Mouse (Mus musculus): ENCODE data around the gene Cldnd1. TPM values are rescaled to one million over a fixed set of nuclear protein-coding genes. Genes with fewer than 3 reads are reported as not detected.

The Cldnd1 gene
- 144 and 152 TPM in 2 replicates for polyA plus RNA-seq (2015; fragmentation: Nextera tagmentation; extraction: Ambion mirVana)

DNA sequence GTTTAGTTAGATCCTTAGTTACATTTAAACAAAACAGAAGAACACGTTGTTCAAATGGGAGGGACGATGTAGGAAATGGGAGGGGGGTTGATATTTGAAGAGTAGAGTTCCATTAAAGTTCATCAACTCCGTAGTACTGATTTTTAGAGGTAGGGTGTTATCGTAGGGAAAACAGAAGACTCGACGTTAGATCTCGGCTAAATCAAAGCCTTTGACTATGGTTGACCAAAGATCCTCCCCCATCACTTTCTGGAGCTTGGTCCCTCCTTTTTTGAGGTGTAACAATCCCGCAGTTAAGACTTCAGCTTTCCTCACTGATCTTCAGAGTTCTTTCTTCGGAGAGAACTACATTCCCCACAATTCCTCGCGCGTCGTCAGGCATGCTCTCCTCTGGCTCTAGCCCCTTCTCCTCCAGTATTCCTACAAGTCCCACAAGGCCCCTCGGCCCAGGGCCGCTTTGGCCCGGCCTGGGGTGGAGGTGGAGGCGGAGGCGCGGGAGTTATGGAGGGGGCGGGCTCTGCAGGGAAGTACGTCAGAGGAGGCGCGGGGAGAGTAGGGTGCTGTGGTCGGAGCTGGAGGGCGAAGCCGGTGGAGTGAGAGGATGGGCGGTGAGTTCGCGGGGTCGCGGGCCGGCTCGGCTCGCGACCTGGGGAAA lies at the start of gene Cldnd1:
Gene Cldnd1, plus strand, starts transcription at position 434 of the 655 bp plus-strand sequence.
- H3K9ac ChIP-seq (ENCODE audit: low read depth, low read length), result peak within 1 kb of the TSS; percentile 87
- ATAC-seq, result peak; percentile 100
- H3K27ac ChIP-seq (ENCODE audit: low read length), result peak within 1 kb of the TSS; percentile 87
- H3K36me3 ChIP-seq (ENCODE audit: control insufficient read depth, insufficient read depth, low read length), result peaks cover 18% of the 10 kb centered on the region
- H3K4me1 ChIP-seq (ENCODE audit: control insufficient read depth, insufficient read depth, low read length), result peaks cover 7% of the 10 kb centered on the region
- H3K4me2 ChIP-seq (ENCODE audit: low read length), result peak within 1 kb of the TSS; percentile 69
- peak within 1 kb of the TSS; percentile 85 for H3K4me3 ChIP-seq (ENCODE audit: low read depth, low read length)
- no peaks in the 10 kb centered on the region for H3K27me3 ChIP-seq (ENCODE audit: control insufficient read depth, insufficient read depth, low read depth, low read length)
- 2% methylated on average over 34 of the region's 35 CpGs for WGBS
- no peaks in the 10 kb centered on the region for H3K9me3 ChIP-seq (replicated peaks; ENCODE audit: control insufficient read depth, low read length, poor library complexity, severe bottlenecking)

DNA sequence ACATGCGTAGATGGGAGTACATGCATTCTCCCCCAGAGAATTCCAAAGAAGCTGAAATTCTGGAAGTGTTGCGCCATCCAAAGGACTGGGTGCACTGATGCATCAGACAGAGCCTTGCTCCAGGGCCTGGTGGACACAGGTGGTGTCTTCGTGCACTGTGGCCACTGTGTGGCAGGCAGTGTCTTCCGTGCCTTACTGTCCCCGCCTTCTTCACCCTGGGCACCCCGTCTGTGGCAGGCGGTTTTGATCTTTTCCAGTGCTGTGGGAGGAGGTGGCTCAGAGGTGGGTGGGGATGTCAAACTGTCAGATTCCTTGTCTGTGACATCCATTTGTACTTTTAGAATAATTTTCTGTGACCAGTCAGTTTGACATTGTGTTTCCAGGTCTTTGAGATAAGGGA lies 49.0 kb upstream of the Cldnd1 start:
- no peaks in the 10 kb centered on the region for H3K4me1 ChIP-seq (ENCODE audit: control insufficient read depth, insufficient read depth, low read length)
- no peaks in the 10 kb centered on the region for H3K27me3 ChIP-seq (ENCODE audit: control insufficient read depth, insufficient read depth, low read depth, low read length)
- peaks cover 20% of the 10 kb centered on the region for H3K36me3 ChIP-seq (ENCODE audit: control insufficient read depth, insufficient read depth, low read length)
- H3K9me3 ChIP-seq (replicated peaks; ENCODE audit: control insufficient read depth, low read length, poor library complexity, severe bottlenecking), result no peaks in the 10 kb centered on the region
- H3K9ac ChIP-seq (ENCODE audit: low read depth, low read length), result no peak overlapping the region
- no peak overlapping the region for H3K27ac ChIP-seq (ENCODE audit: low read length)
- ATAC-seq, result no peak
- WGBS, result 85% methylated on average over 7 of the region's 7 CpGs
- no peak overlapping the region for H3K4me3 ChIP-seq (ENCODE audit: low read depth, low read length)
- H3K4me2 ChIP-seq (ENCODE audit: low read length), result no peak overlapping the region

DNA sequence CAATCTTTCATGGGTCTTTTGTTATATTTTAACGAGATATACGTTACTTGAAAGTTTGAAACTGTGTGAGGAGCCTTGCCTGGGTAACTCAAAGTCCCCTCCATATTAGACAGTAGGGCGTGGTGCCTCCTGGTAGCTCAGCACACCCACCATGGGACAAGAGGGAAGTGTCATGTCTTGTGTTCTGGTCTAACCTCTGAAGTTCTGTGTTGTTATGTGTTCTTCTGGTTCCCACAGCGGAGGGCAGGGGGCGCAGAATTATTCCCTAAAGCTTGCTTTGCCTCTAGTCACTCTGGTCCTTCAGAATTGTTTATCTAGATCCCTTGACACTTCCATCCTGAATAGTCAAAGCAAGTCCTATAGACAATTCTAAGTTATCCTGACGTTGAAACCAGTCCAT lies 45.7 kb upstream of the Cldnd1 start:
- peaks cover 2% of the 10 kb centered on the region; the same call in 1 of the 2 replicates for H3K36me3 ChIP-seq (ENCODE audit: control insufficient read depth, insufficient read depth, low read length)
- H3K27ac ChIP-seq (ENCODE audit: low read length), result no peak overlapping the region
- no peak overlapping the region for H3K9ac ChIP-seq (ENCODE audit: low read depth, low read length)
- H3K9me3 ChIP-seq (replicated peaks; ENCODE audit: control insufficient read depth, low read length, poor library complexity, severe bottlenecking), result no peaks in the 10 kb centered on the region
- no peak overlapping the region for H3K4me2 ChIP-seq (ENCODE audit: low read length)
- 91% methylated on average over 6 of the region's 6 CpGs for WGBS
- no peaks in the 10 kb centered on the region for H3K4me1 ChIP-seq (ENCODE audit: control insufficient read depth, insufficient read depth, low read length)
- no peak for ATAC-seq
- no peak overlapping the region for H3K4me3 ChIP-seq (ENCODE audit: low read depth, low read length)
- no peaks in the 10 kb centered on the region for H3K27me3 ChIP-seq (ENCODE audit: control insufficient read depth, insufficient read depth, low read depth, low read length)

DNA sequence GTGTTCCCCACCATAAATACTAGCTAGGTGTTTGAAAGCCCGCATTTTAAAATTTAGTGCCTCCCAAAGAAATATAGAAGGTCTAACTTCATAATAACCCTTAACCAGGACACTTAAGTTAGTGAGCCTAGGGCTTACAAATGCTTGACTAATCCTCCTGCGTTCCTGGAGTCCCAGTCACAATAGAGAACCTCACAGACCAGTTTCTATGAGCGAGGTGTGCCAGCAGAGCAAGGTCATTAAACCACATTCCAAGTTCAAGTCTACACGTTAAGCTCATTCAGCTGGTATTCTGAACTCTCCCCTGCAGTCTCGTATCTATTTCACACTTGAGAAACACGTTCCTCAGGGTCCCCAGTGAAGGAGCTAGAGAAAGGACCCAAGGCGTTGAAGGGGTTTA lies 44.8 kb upstream of the Cldnd1 start:
- Histone ChIP-seq H3K27me3 (ENCODE audit: control insufficient read depth, insufficient read depth, low read depth, low read length) (no peaks in the 10 kb centered on the region), H3K4me1 (ENCODE audit: control insufficient read depth, insufficient read depth, low read length) (no peaks in the 10 kb centered on the region), H3K9me3 (replicated peaks; ENCODE audit: control insufficient read depth, low read length, poor library complexity, severe bottlenecking) (no peaks in the 10 kb centered on the region), H3K4me2 (ENCODE audit: low read length) (no peak overlapping the region), H3K4me3 (ENCODE audit: low read depth, low read length) (no peak overlapping the region), H3K27ac (ENCODE audit: low read length) (no peak overlapping the region), H3K36me3 (ENCODE audit: control insufficient read depth, insufficient read depth, low read length) (peaks cover 2% of the 10 kb centered on the region; the same call in 1 of the 2 replicates), H3K9ac (ENCODE audit: low read depth, low read length) (no peak overlapping the region)
- ATAC-seq, result no peak
- WGBS, result 81% methylated on average over 7 of the region's 7 CpGs

DNA sequence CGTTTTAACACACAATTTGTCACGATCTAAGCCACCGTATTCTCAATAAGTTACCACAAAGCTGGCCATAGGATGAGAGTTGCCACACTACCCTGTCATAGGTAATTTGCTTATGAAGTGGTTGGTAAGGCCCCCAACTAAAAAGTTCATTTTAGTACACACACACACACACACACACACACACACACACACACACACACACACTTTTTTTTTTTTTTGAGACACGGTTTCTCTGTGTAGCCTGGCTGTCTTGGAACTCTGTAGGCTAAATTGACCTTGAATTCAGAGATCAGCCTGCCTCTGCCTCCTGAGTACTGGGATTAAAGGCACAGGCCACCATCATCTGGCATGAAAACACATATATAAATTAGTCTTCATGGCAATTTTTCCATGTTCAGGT lies 43.8 kb upstream of the Cldnd1 start:
- no peaks in the 10 kb centered on the region for H3K27me3 ChIP-seq (ENCODE audit: control insufficient read depth, insufficient read depth, low read depth, low read length)
- no peak overlapping the region for H3K4me3 ChIP-seq (ENCODE audit: low read depth, low read length)
- no peaks in the 10 kb centered on the region for H3K9me3 ChIP-seq (replicated peaks; ENCODE audit: control insufficient read depth, low read length, poor library complexity, severe bottlenecking)
- no peak overlapping the region for H3K9ac ChIP-seq (ENCODE audit: low read depth, low read length)
- no peak for ATAC-seq
- no peak overlapping the region for H3K27ac ChIP-seq (ENCODE audit: low read length)
- H3K36me3 ChIP-seq (ENCODE audit: control insufficient read depth, insufficient read depth, low read length), result no peaks in the 10 kb centered on the region; the same call in 1 of the 2 replicates
- no peak overlapping the region for H3K4me2 ChIP-seq (ENCODE audit: low read length)
- H3K4me1 ChIP-seq (ENCODE audit: control insufficient read depth, insufficient read depth, low read length), result no peaks in the 10 kb centered on the region
- WGBS, result 85% methylated on average over 4 of the region's 4 CpGs

DNA sequence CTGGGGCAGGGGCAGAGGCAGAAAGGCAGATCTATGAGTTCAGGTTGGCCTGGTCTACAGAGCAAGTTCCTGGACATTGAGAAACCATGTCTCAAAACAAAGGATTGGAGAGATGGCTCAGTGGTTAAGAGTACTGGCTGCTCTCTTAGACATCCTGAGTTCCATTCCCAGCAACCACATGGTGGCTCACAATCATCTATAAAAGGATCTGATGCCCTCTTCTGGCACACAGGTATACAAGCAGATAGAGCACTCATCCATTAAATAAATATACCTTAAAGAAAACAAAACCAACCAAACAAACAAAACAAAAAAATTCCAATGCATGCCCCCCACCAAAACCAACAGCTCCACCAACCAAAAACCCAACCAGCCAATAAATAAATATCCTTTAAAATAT lies 43.2 kb upstream of the Cldnd1 start:
- Histone ChIP-seq H3K27me3 (ENCODE audit: control insufficient read depth, insufficient read depth, low read depth, low read length) (no peaks in the 10 kb centered on the region), H3K36me3 (ENCODE audit: control insufficient read depth, insufficient read depth, low read length) (no peaks in the 10 kb centered on the region; the same call in 1 of the 2 replicates), H3K9me3 (replicated peaks; ENCODE audit: control insufficient read depth, low read length, poor library complexity, severe bottlenecking) (no peaks in the 10 kb centered on the region), H3K4me3 (ENCODE audit: low read depth, low read length) (no peak overlapping the region), H3K4me2 (ENCODE audit: low read length) (no peak overlapping the region), H3K27ac (ENCODE audit: low read length) (no peak overlapping the region), H3K4me1 (ENCODE audit: control insufficient read depth, insufficient read depth, low read length) (no peaks in the 10 kb centered on the region), H3K9ac (ENCODE audit: low read depth, low read length) (no peak overlapping the region)
- ATAC-seq, result no peak

DNA sequence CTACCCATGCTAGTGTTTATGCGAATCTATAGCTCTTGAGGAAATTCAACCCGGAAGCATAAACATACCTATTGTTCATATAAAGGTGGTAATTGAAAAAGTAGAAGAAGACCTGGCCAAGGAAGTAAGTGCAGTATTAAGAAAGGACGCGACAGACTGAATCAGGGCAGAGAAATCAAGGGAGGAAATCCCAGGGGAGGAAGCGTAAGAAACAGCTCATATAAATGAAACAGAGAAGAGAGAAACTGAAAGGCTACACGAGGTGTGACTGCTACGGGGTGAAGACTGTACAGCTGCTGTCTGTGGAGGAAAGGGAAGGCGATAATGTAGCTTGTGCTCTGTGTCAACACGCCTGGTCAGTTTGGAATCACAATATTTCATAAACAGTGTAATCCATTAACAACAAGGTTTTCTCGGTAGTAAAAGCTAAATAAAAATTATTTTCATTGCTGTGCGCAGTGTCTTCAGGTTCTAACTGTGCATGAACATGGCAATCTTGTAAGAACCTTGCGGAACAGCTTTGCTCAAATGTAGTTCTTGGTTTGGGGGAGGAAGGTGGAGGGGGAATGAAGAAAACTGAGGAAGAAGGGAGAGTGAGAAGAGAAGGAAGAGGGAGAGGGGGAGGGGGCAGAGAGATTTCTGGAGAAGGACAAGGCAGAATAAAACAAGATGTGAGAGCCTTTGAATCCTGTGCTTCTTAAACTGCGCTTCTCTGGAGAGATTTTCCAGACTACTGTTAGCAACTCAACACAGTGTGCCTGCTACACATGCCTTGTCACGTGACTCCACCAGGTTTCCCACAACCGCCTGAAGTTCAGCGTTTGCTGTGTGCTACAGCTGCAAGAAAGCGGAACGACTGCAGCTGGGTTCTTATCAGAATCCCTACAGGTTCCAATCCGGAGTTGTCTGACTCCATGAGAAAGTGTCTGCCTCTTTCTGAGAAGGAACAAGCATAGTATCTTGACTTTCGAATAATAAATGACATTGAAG lies 41.9 kb upstream of the Cldnd1 start:
- 84% methylated on average over 20 of the region's 20 CpGs for WGBS
- no peak for ATAC-seq
- Histone ChIP-seq H3K9me3 (replicated peaks; ENCODE audit: control insufficient read depth, low read length, poor library complexity, severe bottlenecking) (no peaks in the 10 kb centered on the region), H3K4me3 (ENCODE audit: low read depth, low read length) (no peak overlapping the region), H3K27ac (ENCODE audit: low read length) (no peak overlapping the region), H3K9ac (ENCODE audit: low read depth, low read length) (no peak overlapping the region), H3K27me3 (ENCODE audit: control insufficient read depth, insufficient read depth, low read depth, low read length) (no peaks in the 10 kb centered on the region), H3K36me3 (ENCODE audit: control insufficient read depth, insufficient read depth, low read length) (no peaks in the 10 kb centered on the region; the same call in 1 of the 2 replicates), H3K4me1 (ENCODE audit: control insufficient read depth, insufficient read depth, low read length) (no peaks in the 10 kb centered on the region), H3K4me2 (ENCODE audit: low read length) (no peak overlapping the region)

DNA sequence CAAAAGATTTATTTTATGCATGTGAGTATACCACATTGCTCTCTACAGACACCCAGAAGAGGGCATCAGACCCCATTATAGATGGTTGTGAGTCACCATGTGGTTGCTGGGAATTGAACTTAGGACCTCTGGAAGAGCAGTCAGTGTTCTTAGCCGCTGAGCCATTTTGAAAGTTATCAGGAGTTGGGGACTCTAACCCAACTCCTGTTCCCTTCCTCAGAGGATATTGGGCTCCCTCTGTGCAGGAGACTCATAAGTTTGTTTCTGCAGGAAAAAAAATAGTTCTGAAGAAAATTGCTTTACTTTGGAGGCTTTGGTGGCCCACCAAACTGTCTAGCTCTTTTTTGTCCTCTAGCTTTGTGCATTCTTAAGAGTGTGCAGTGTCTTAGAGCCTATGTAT lies 39.2 kb upstream of the Cldnd1 start:
- no peaks in the 10 kb centered on the region for H3K27me3 ChIP-seq (ENCODE audit: control insufficient read depth, insufficient read depth, low read depth, low read length)
- no peaks in the 10 kb centered on the region for H3K4me1 ChIP-seq (ENCODE audit: control insufficient read depth, insufficient read depth, low read length)
- no peak overlapping the region for H3K4me3 ChIP-seq (ENCODE audit: low read depth, low read length)
- H3K4me2 ChIP-seq (ENCODE audit: low read length), result no peak overlapping the region
- no peaks in the 10 kb centered on the region for H3K9me3 ChIP-seq (replicated peaks; ENCODE audit: control insufficient read depth, low read length, poor library complexity, severe bottlenecking)
- ATAC-seq, result no peak
- H3K36me3 ChIP-seq (ENCODE audit: control insufficient read depth, insufficient read depth, low read length), result no peaks in the 10 kb centered on the region
- H3K27ac ChIP-seq (ENCODE audit: low read length), result no peak overlapping the region
- H3K9ac ChIP-seq (ENCODE audit: low read depth, low read length), result no peak overlapping the region
- WGBS, result 96% methylated on average over 1 of the region's 1 CpGs

Measured in midbrain, embryonic 16.5 days (tissue).